ENCODE assay signal across 12 mouse cellular contexts in the genomic region with DNA sequence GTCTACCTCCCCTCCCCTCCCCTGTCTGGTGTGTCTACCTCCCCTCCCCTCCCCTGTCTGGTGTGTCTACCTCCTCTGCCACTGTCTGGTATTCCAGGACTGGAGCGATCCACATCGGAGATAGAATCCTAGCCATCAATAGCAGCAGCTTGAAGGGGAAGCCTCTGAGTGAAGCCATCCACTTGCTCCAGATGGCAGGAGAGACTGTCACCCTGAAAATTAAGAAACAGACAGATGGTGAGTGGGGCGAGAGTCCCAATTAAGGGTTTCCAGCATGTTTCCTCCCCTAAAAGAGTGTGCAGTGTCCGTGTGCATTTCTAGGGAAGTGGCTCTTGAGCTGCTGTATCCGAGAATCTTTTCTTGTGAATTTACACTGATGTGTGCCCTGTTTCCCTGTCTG.
A peak's percentile ranks its signal among the peaks of the same experiment; 100 is the strongest.
DNase-seq lines count a peak whose midpoint lies in the region; ATAC-seq lines count a peak whose summit lies in the region.
"Had no signal": no experiment of that assay in that cellular context is flagged by ENCODE, and none has a peak within 500 bp of the region (broad histone marks: within the 10 kb centered on the region; RNA-seq: fewer than 3 reads in every experiment).

No protein-coding gene starts in this region.

- peak; percentile 28 to 42 for DNase-seq in cerebellum, postnatal 14 days
- DNase-seq in cerebellum, adult 9-11 months = no peak
- peak; percentile 29 to 30 for DNase-seq in layer of hippocampus, postnatal 10 days (ENCODE audit: low spot score in 2 of 2)
- peak; percentile 75 to 77 for DNase-seq in right cerebral cortex, adult 2 months (ENCODE audit: low spot score in 2 of 2)
- no peak for DNase-seq in kidney, postnatal 10 days
- no peak for DNase-seq in lung, postnatal 14 days
- DNase-seq in gastrocnemius, adult 18-20 months (ENCODE audit: low spot score) = no peak
- DNase-seq: cerebellum, postnatal 25 days; kidney, adult 9 months; spleen, adult 18-20 months had no signal

- peak; percentile 93 for ATAC-seq in frontal cortex, adult (ENCODE audit: low TSS enrichment)
- ATAC-seq: midbrain, embryonic 16.5 days had no signal

Comparison
In these comparisons a context has a peak if more than half of its experiments do, and no peak if none do; other contexts are left out.
1. DNase-seq: peak in cerebellum, postnatal 14 days (2 of 2), layer of hippocampus, postnatal 10 days (2 of 2) and right cerebral cortex, adult 2 months (2 of 2); none in cerebellum, adult 9-11 months (single experiment), kidney, postnatal 10 days (single experiment), lung, postnatal 14 days (single experiment) and gastrocnemius, adult 18-20 months (single experiment).